Mouse (Mus musculus): ENCODE results near the gene Ly6g6c. TPM values are rescaled to one million over a fixed set of nuclear protein-coding genes. Genes with fewer than 3 reads are reported as not detected.

The Ly6g6c gene
- polyA plus RNA-seq, 1 experiment from 2014 or later: 0.87 TPM

GRCm38 (mm10) chr17:35106522-35106921 lies 41.3 kb downstream of the Ly6g6c start:
- Histone ChIP-seq H3K36me3 (peaks cover 27% of the 10 kb centered on the region), H3K27me3 (no peaks in the 10 kb centered on the region), H3K27ac (no peak overlapping the region), H3K4me2 (peak overlapping the region; percentile 39; the same call in 1 of the 2 replicates), H3K9me3 (no peaks in the 10 kb centered on the region), H3K4me1 (peaks cover 8% of the 10 kb centered on the region; the same call in 1 of the 2 replicates), H3K9ac (no peak overlapping the region), H3K4me3 (no peak overlapping the region)
- 62% methylated on average over 3 of the region's 3 CpGs for WGBS
- ATAC-seq (ENCODE audit: insufficient number of reproducible peaks, insufficient read depth, low FRiP score, low TSS enrichment, low read depth): no peak

GRCm38 (mm10) chr17:35108097-35108496 lies 42.9 kb downstream of the Ly6g6c start, which contains the start of gene Ly6g5c:
Gene Ly6g5c, plus strand, starts transcription at chr17:35108279.
- Histone ChIP-seq H3K27me3 (no peaks in the 10 kb centered on the region), H3K4me2 (no peak within 1 kb of the TSS), H3K27ac (no peak within 1 kb of the TSS), H3K36me3 (peaks cover 11% of the 10 kb centered on the region), H3K9me3 (no peaks in the 10 kb centered on the region), H3K4me3 (no peak within 1 kb of the TSS), H3K9ac (no peak within 1 kb of the TSS), H3K4me1 (peaks cover 8% of the 10 kb centered on the region; the same call in 1 of the 2 replicates)
- WGBS: 89% methylated on average over 6 of the region's 6 CpGs
- ATAC-seq (ENCODE audit: insufficient number of reproducible peaks, insufficient read depth, low FRiP score, low TSS enrichment, low read depth): no peak

GRCm38 (mm10) chr17:35111774-35112173 lies 46.6 kb downstream of the Ly6g6c start:
- Histone ChIP-seq H3K4me3 (no peak overlapping the region), H3K4me2 (no peak overlapping the region), H3K27me3 (no peaks in the 10 kb centered on the region), H3K36me3 (peaks cover 30% of the 10 kb centered on the region), H3K9ac (no peak overlapping the region), H3K9me3 (no peaks in the 10 kb centered on the region), H3K4me1 (no peaks in the 10 kb centered on the region), H3K27ac (no peak overlapping the region)
- no peak for ATAC-seq (ENCODE audit: insufficient number of reproducible peaks, insufficient read depth, low FRiP score, low TSS enrichment, low read depth)
- WGBS: 77% methylated on average over 9 of the region's 9 CpGs

DNA sequence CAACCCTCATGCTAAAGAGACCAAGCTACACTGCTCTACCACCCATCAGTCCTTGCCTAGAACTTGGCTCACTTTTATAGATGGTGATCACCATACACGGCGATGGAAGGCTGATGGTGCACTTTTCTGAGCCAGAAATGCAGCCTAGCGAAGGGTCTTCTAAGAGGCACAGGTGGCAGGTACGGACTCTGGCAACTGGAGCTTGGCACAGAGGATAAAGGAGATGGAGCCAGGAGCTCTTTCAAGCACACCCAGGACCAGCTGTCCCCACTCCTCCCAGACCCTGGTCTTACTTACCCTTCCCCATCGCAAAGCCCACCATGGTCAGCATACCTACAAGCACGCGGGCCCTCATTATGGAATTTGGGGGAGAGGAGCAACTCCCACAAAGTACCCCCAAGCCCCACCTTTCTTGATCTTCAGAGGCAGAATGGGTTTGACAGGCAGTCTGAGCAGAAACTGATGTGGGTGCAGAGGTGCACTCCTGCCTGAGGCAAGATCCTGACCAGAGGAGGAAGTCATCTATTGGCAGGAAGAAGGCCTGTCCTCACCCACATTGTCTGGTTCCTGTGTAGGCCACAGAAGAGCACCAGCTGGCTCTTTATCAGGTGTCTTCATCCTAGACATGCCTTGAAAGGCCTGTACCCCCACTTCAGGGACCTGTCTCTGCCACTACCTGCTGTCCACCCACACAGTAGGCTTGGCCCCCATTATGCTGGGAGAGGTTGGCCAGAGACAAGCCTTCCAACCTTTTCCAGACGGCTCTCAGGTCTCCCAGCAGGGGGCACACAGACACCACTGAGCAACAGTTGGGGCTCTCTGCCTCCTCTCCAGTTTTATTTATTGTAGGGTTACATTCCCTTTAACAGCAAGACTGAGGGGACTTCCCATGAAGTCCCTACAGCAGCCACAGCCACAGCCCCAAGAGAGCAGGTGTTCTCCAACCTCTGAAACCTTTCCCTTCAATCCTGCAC lies 50.1 kb downstream of the Ly6g6c start, which contains the start of gene Ly6g5b:
TSS of gene Ly6g5b (minus strand) at position 383 of the 974 bp plus-strand sequence.
- H3K4me3 ChIP-seq: no peak within 1 kb of the TSS
- no peak for ATAC-seq (ENCODE audit: insufficient number of reproducible peaks, insufficient read depth, low FRiP score, low TSS enrichment, low read depth)
- H3K9me3 ChIP-seq: no peaks in the 10 kb centered on the region
- H3K36me3 ChIP-seq: peaks cover 56% of the 10 kb centered on the region
- H3K27ac ChIP-seq: no peak within 1 kb of the TSS
- no peak within 1 kb of the TSS for H3K4me2 ChIP-seq
- H3K4me1 ChIP-seq: peaks cover 8% of the 10 kb centered on the region
- H3K9ac ChIP-seq: no peak within 1 kb of the TSS
- no peaks in the 10 kb centered on the region for H3K27me3 ChIP-seq
- WGBS: 85% methylated on average over 8 of the region's 8 CpGs

Other genes starting within 250 kb of the Ly6g6c start
- 25.4 and 29.4 TPM in 2 replicates for gene Stk19, start 228.4 kb upstream of the Ly6g6c start, polyA plus RNA-seq (2015; fragmentation: Nextera tagmentation; extraction: Ambion mirVana)
- 66.3 and 75.1 TPM in 2 replicates for gene Dxo, start 228.4 kb upstream of the Ly6g6c start, polyA plus RNA-seq (2015; fragmentation: Nextera tagmentation; extraction: Ambion mirVana)
- 52.2 and 55.6 TPM in 2 replicates for gene Skiv2l, start 215.2 kb upstream of the Ly6g6c start, polyA plus RNA-seq (2015; fragmentation: Nextera tagmentation; extraction: Ambion mirVana)
- gene Nelfe, start 215.0 kb upstream of the Ly6g6c start, polyA plus RNA-seq (2015; fragmentation: Nextera tagmentation; extraction: Ambion mirVana): 119 and 126 TPM in 2 replicates
- 1.6 and 5.7 TPM in 2 replicates for gene Cfb, start 202.9 kb upstream of the Ly6g6c start, polyA plus RNA-seq (2015; fragmentation: Nextera tagmentation; extraction: Ambion mirVana)
- gene Zbtb12, start 185.9 kb upstream of the Ly6g6c start, polyA plus RNA-seq (2015; fragmentation: Nextera tagmentation; extraction: Ambion mirVana): 5.5 and 7.1 TPM in 2 replicates
- gene Gm20547, start 183.3 kb upstream of the Ly6g6c start, polyA plus RNA-seq (2015; fragmentation: Nextera tagmentation; extraction: Ambion mirVana): not detected in 2 replicates
- gene C2, start 167.1 kb upstream of the Ly6g6c start, polyA plus RNA-seq (2015; fragmentation: Nextera tagmentation; extraction: Ambion mirVana): 2.7 and 3.2 TPM in 2 replicates
- 98.5 and 100 TPM in 2 replicates for gene Ehmt2, start 166.9 kb upstream of the Ly6g6c start, polyA plus RNA-seq (2015; fragmentation: Nextera tagmentation; extraction: Ambion mirVana)
- gene Slc44a4, start 150.9 kb upstream of the Ly6g6c start, polyA plus RNA-seq (2015; fragmentation: Nextera tagmentation; extraction: Ambion mirVana): 0.24 and 0.83 TPM in 2 replicates
- gene Neu1, start 134.1 kb upstream of the Ly6g6c start, polyA plus RNA-seq (2015; fragmentation: Nextera tagmentation; extraction: Ambion mirVana): 18.8 and 20.3 TPM in 2 replicates
- 0.53 and 0.87 TPM in 2 replicates for gene Hspa1b, start 106.2 kb upstream of the Ly6g6c start, polyA plus RNA-seq (2015; fragmentation: Nextera tagmentation; extraction: Ambion mirVana)
- gene Gm20481, start 95.5 kb upstream of the Ly6g6c start, polyA plus RNA-seq (2015; fragmentation: Nextera tagmentation; extraction: Ambion mirVana): not detected in 2 replicates
- gene Hspa1a, start 93.2 kb upstream of the Ly6g6c start, polyA plus RNA-seq (2015; fragmentation: Nextera tagmentation; extraction: Ambion mirVana): 5.8 and 6.1 TPM in 2 replicates
- gene Hspa1l, start 92.7 kb upstream of the Ly6g6c start, polyA plus RNA-seq (2015; fragmentation: Nextera tagmentation; extraction: Ambion mirVana): 0.77 and 0.85 TPM in 2 replicates
- 190 and 227 TPM in 2 replicates for gene Lsm2, start 83.5 kb upstream of the Ly6g6c start, polyA plus RNA-seq (2015; fragmentation: Nextera tagmentation; extraction: Ambion mirVana)
- gene Vars, start 64.4 kb upstream of the Ly6g6c start, polyA plus RNA-seq (2015; fragmentation: Nextera tagmentation; extraction: Ambion mirVana): 102 and 112 TPM in 2 replicates
- gene Vwa7, start 48.8 kb upstream of the Ly6g6c start, polyA plus RNA-seq (2015; fragmentation: Nextera tagmentation; extraction: Ambion mirVana): 0.33 and 0.38 TPM in 2 replicates
- 14.2 and 19.5 TPM in 2 replicates for gene Sapcd1, start 37.4 kb upstream of the Ly6g6c start, polyA plus RNA-seq (2015; fragmentation: Nextera tagmentation; extraction: Ambion mirVana)
- gene Msh5, start 18.6 kb upstream of the Ly6g6c start, polyA plus RNA-seq (2015; fragmentation: Nextera tagmentation; extraction: Ambion mirVana): 3.5 and 3.6 TPM in 2 replicates
- gene Clic1, start 15.4 kb upstream of the Ly6g6c start, polyA plus RNA-seq (2015; fragmentation: Nextera tagmentation; extraction: Ambion mirVana): 243 and 254 TPM in 2 replicates
- 358 and 374 TPM in 2 replicates for gene Ddah2, start 6.4 kb upstream of the Ly6g6c start, polyA plus RNA-seq (2015; fragmentation: Nextera tagmentation; extraction: Ambion mirVana)
- gene Mpig6b, start 796 bp downstream of the Ly6g6c start, polyA plus RNA-seq (2015; fragmentation: Nextera tagmentation; extraction: Ambion mirVana): 0.77 and 0.89 TPM in 2 replicates
- 4.3 and 4.9 TPM in 2 replicates for gene Ly6g6e, start 11.5 kb downstream of the Ly6g6c start, polyA plus RNA-seq (2015; fragmentation: Nextera tagmentation; extraction: Ambion mirVana)
- gene Ly6g6d, start 12.7 kb downstream of the Ly6g6c start, polyA plus RNA-seq (2015; fragmentation: Nextera tagmentation; extraction: Ambion mirVana): 0.77 and 1.3 TPM in 2 replicates
- gene Ly6g6f, start 20.2 kb downstream of the Ly6g6c start, polyA plus RNA-seq (2015; fragmentation: Nextera tagmentation; extraction: Ambion mirVana): 0.18 and 0.23 TPM in 2 replicates
- gene Abhd16a, start 23.9 kb downstream of the Ly6g6c start, polyA plus RNA-seq (2015; fragmentation: Nextera tagmentation; extraction: Ambion mirVana): 89.6 and 90.1 TPM in 2 replicates
- not detected in 2 replicates for gene Ly6g5c, start 42.9 kb downstream of the Ly6g6c start, polyA plus RNA-seq (2015; fragmentation: Nextera tagmentation; extraction: Ambion mirVana)
- gene Ly6g5b, start 50.0 kb downstream of the Ly6g6c start, polyA plus RNA-seq (2015; fragmentation: Nextera tagmentation; extraction: Ambion mirVana): 1.1 and 1.6 TPM in 2 replicates
- gene Gpank1, start 56.1 kb downstream of the Ly6g6c start, polyA plus RNA-seq (2015; fragmentation: Nextera tagmentation; extraction: Ambion mirVana): 21.1 and 24.1 TPM in 2 replicates
- 278 and 298 TPM in 2 replicates for gene Csnk2b, start 56.7 kb downstream of the Ly6g6c start, polyA plus RNA-seq (2015; fragmentation: Nextera tagmentation; extraction: Ambion mirVana)
- 10.9 and 12.3 TPM in 2 replicates for gene D17H6S53E, start 61.0 kb downstream of the Ly6g6c start, polyA plus RNA-seq (2015; fragmentation: Nextera tagmentation; extraction: Ambion mirVana)
- 0.28 and 8.7 TPM in 2 replicates for gene Apom, start 66.7 kb downstream of the Ly6g6c start, polyA plus RNA-seq (2015; fragmentation: Nextera tagmentation; extraction: Ambion mirVana)
- gene Bag6, start 69.8 kb downstream of the Ly6g6c start, polyA plus RNA-seq (2015; fragmentation: Nextera tagmentation; extraction: Ambion mirVana): 65.1 and 67.8 TPM in 2 replicates
- 193 and 244 TPM in 2 replicates for gene Prrc2a, start 99.5 kb downstream of the Ly6g6c start, polyA plus RNA-seq (2015; fragmentation: Nextera tagmentation; extraction: Ambion mirVana)
- 8.1 and 9.8 TPM in 2 replicates for gene Aif1, start 110.7 kb downstream of the Ly6g6c start, polyA plus RNA-seq (2015; fragmentation: Nextera tagmentation; extraction: Ambion mirVana)
- gene Lst1, start 123.1 kb downstream of the Ly6g6c start, polyA plus RNA-seq (2015; fragmentation: Nextera tagmentation; extraction: Ambion mirVana): 13.1 and 16.1 TPM in 2 replicates
- 1.8 and 2.1 TPM in 2 replicates for gene Ltb, start 129.1 kb downstream of the Ly6g6c start, polyA plus RNA-seq (2015; fragmentation: Nextera tagmentation; extraction: Ambion mirVana)
- gene Tnf, start 136.6 kb downstream of the Ly6g6c start, polyA plus RNA-seq (2015; fragmentation: Nextera tagmentation; extraction: Ambion mirVana): 0.37 TPM in 1 of 2 replicates, not detected in the other
- 0.24 TPM in 1 of 2 replicates, not detected in the other for gene Lta, start 140.0 kb downstream of the Ly6g6c start, polyA plus RNA-seq (2015; fragmentation: Nextera tagmentation; extraction: Ambion mirVana)
- gene Gm16181, start 155.4 kb downstream of the Ly6g6c start, polyA plus RNA-seq (2015; fragmentation: Nextera tagmentation; extraction: Ambion mirVana): not detected in 2 replicates
- gene Atp6v1g2, start 168.3 kb downstream of the Ly6g6c start, polyA plus RNA-seq (2015; fragmentation: Nextera tagmentation; extraction: Ambion mirVana): 3.9 and 4.1 TPM in 2 replicates
- gene Nfkbil1, start 170.4 kb downstream of the Ly6g6c start, polyA plus RNA-seq (2015; fragmentation: Nextera tagmentation; extraction: Ambion mirVana): 10.4 and 12.0 TPM in 2 replicates
- gene Ddx39b, start 176.4 kb downstream of the Ly6g6c start, polyA plus RNA-seq (2015; fragmentation: Nextera tagmentation; extraction: Ambion mirVana): 498 and 543 TPM in 2 replicates
- gene H2-D1, start 197.3 kb downstream of the Ly6g6c start, polyA plus RNA-seq (2015; fragmentation: Nextera tagmentation; extraction: Ambion mirVana): 28.7 and 30.7 TPM in 2 replicates